Mouse (Mus musculus) kidney, adult 2 months (tissue): ENCODE results near the gene Sprr3. TPM values are rescaled to one million over a fixed set of nuclear protein-coding genes. Genes with fewer than 3 reads are reported as not detected.

ENCODE experiments used
- DNase-seq: peaks from one replicate; pipeline ENCODE4 v3.0.0; 2021
- H3K27ac ChIP-seq: fragments of 200-500 bp; 2 replicates; pipeline ENCODE4 v1.5.1; 2012; ENCODE audit warnings: low read depth, low read length, control low read depth, inconsistent platforms; ENCODE audit not compliant: insufficient read depth
- H3K27me3 ChIP-seq: fragments of 200-500 bp; replicated peaks from 2 replicates; pipeline ENCODE4 v1.6.1; 2012; ENCODE audit warnings: mild to moderate bottlenecking, moderate library complexity, low read length, inconsistent platforms; ENCODE audit not compliant: control insufficient read depth, insufficient read depth
- H3K36me3 ChIP-seq: fragments of 200-500 bp; 2 replicates; pipeline ENCODE4 v1.6.1; 2012; ENCODE audit warnings: mild to moderate bottlenecking, moderate library complexity, low read length, inconsistent platforms; ENCODE audit not compliant: control insufficient read depth, insufficient read depth
- H3K4me1 ChIP-seq: fragments of 200-500 bp; 2 replicates; pipeline ENCODE4 v1.6.1; 2011; ENCODE audit warnings: low read length; ENCODE audit not compliant: control insufficient read depth, insufficient read depth
- H3K4me3 ChIP-seq: fragments of 200-500 bp; 2 replicates; pipeline ENCODE4 v1.5.1; 2011; ENCODE audit warnings: mild to moderate bottlenecking, low read depth, low read length, control low read depth; ENCODE audit not compliant: insufficient read depth
- CTCF ChIP-seq: fragments of 200-500 bp; conservative IDR thresholded peaks from 2 replicates; pipeline ENCODE4 v1.5.1; 2011; ENCODE audit warnings: low read depth, mild to moderate bottlenecking, control low read depth, low read length, moderate library complexity, mixed read lengths; ENCODE audit not compliant: insufficient read depth, insufficient read length
- POLR2A ChIP-seq: fragments of 200-500 bp; IDR thresholded peaks from one replicate; pipeline ENCODE4 v1.6.1; 2011; ENCODE audit warnings: low read depth, low read length, control low read depth
- WGBS: fragments of 180-500 bp; shearing (Covaris S2); methylation state at CpG from one replicate; pipeline ENCODE4 v1.1.7; 2018; 5-methylcytosine and 5-hydroxymethylcytosine counted together
- polyA plus RNA-seq: library from polyadenylated mRNA; depleted of rRNA; stranded (reverse); fragments of >200 nt; gene quantifications from 2 replicates; pipeline ENCODE4 v1.2.3, GENCODE M21; 2012; rRNA removed

The Sprr3 gene
- polyA plus RNA-seq, 1 experiment: not detected

DNA sequence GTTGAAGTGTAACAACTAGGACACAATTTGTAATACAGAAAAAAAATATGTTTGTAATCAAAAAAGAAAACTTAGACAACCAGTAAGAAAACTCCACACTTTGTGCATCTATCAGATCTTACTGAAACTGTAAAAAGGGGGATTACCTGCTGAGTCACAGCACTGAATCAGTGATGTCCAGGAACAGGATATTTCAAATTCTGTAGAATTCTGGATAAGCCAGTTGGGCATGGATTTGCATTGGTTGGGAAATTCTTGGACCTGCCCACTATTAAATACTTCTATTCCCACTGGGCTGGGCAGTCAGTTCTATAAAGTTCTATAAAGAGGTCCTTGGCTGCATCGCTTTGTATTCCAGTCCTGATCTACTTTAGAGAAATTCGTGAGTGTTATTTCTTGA, 40.7 kb downstream of the Sprr3 start, which contains the start of gene Sprr2j-ps:
Gene Sprr2j-ps (plus strand): TSS at position 301 of the 400 bp plus-strand sequence.
- DNase-seq: no peak
- no peaks in the 10 kb centered on the region for H3K27me3 ChIP-seq
- 91% methylated on average over 2 of the region's 2 CpGs for WGBS

DNA sequence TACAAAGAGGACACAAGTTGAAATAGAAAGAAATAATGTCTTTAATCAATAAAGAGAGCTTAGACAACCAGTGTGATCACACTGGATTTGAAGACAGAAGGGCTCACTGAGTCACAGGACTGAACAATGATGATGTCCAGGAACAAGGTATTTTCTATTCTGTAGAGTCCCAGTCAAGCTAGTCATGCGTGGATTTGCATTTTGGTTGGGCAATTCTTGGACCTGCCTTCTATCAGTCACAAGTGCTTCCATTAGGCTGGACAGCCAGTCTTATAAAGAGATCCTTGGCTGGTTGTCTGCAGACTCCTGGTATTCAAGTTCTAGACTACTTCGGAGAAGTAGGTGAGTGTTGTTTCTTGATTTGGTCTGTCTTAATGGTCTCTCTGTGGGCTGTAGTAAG, 50.8 kb downstream of the Sprr3 start, which contains the start of gene Sprr2i:
Gene Sprr2i (plus strand): TSS at position 301 of the 400 bp plus-strand sequence.
- TF ChIP-seq CTCF (no peak), POLR2A (no peak)
- H3K4me3 ChIP-seq: no peak within 1 kb of the TSS
- no peak within 1 kb of the TSS for H3K27ac ChIP-seq
- H3K27me3 ChIP-seq: no peaks in the 10 kb centered on the region
- no peaks in the 10 kb centered on the region for H3K36me3 ChIP-seq
- DNase-seq: no peak
- H3K4me1 ChIP-seq: no peaks in the 10 kb centered on the region
- 92% methylated on average over 2 of the region's 2 CpGs for WGBS

More for the DNA sequence above, 40.7 kb downstream of the Sprr3 start, which contains the start of gene Sprr2j-ps:
- TF ChIP-seq CTCF (no peak), POLR2A (no peak)
- Histone ChIP-seq H3K4me3 (no peak within 1 kb of the TSS), H3K27ac (no peak within 1 kb of the TSS), H3K36me3 (no peaks in the 10 kb centered on the region), H3K4me1 (no peaks in the 10 kb centered on the region)

Other genes starting within 250 kb of the Sprr3 start
- 0.62 and 0.66 TPM in 2 replicates for gene Sprr2a1, start 242.9 kb downstream of the Sprr3 start, polyA plus RNA-seq
- 83.9 and 143 TPM in 2 replicates for gene Sprr2a2, start 242.8 kb downstream of the Sprr3 start, polyA plus RNA-seq
- 4.7 and 6.1 TPM in 2 replicates for gene Sprr2a3, start 173.3 kb downstream of the Sprr3 start, polyA plus RNA-seq
- not detected in 2 replicates for gene Sprr2b, start 142.1 kb downstream of the Sprr3 start, polyA plus RNA-seq
- gene Sprr2d, start 119.6 kb downstream of the Sprr3 start, polyA plus RNA-seq: not detected in 2 replicates
- gene Sprr2e, start 106.6 kb downstream of the Sprr3 start, polyA plus RNA-seq: not detected in 2 replicates
- gene Sprr2f, start 93.5 kb downstream of the Sprr3 start, polyA plus RNA-seq: 0.25 and 0.54 TPM in 2 replicates
- gene Sprr2h, start 73.0 kb downstream of the Sprr3 start, polyA plus RNA-seq: not detected in 2 replicates
- not detected in 2 replicates for gene Sprr2i, start 50.7 kb downstream of the Sprr3 start, polyA plus RNA-seq
- not detected in 2 replicates for gene Sprr2j-ps, start 40.6 kb downstream of the Sprr3 start, polyA plus RNA-seq
- gene Gm9774, start 29.3 kb downstream of the Sprr3 start, polyA plus RNA-seq: 4.2 and 7.0 TPM in 2 replicates
- not detected in 2 replicates for gene Sprr2k, start 26.1 kb downstream of the Sprr3 start, polyA plus RNA-seq
- gene Sprr1b, start 19.9 kb downstream of the Sprr3 start, polyA plus RNA-seq: not detected in 2 replicates
- 32.6 and 48.8 TPM in 2 replicates for gene Sprr1a, start 27.2 kb upstream of the Sprr3 start, polyA plus RNA-seq
- gene Sprr4, start 41.8 kb upstream of the Sprr3 start, polyA plus RNA-seq: not detected in 2 replicates
- gene 2310046K23Rik, start 75.8 kb upstream of the Sprr3 start, polyA plus RNA-seq: not detected in 2 replicates
- 0.08 and 0.14 TPM in 2 replicates for gene Ivl, start 115.0 kb upstream of the Sprr3 start, polyA plus RNA-seq
- 3.3 and 3.5 TPM in 2 replicates for gene Smcp, start 130.3 kb upstream of the Sprr3 start, polyA plus RNA-seq
- gene 2210017I01Rik, start 148.8 kb upstream of the Sprr3 start, polyA plus RNA-seq: not detected in 2 replicates
- gene Lce6a, start 162.9 kb upstream of the Sprr3 start, polyA plus RNA-seq: not detected in 2 replicates
- gene Lce1a1, start 189.6 kb upstream of the Sprr3 start, polyA plus RNA-seq: not detected in 2 replicates
- gene Lce1b, start 198.2 kb upstream of the Sprr3 start, polyA plus RNA-seq: not detected in 2 replicates
- not detected in 2 replicates for gene Lce1a2, start 211.6 kb upstream of the Sprr3 start, polyA plus RNA-seq
- gene Lce1c, start 220.5 kb upstream of the Sprr3 start, polyA plus RNA-seq: not detected in 2 replicates
- not detected in 2 replicates for gene Lce1d, start 228.5 kb upstream of the Sprr3 start, polyA plus RNA-seq